Mouse (Mus musculus): ENCODE results near the gene Tcap. TPM values are rescaled to one million over a fixed set of nuclear protein-coding genes. Genes with fewer than 3 reads are reported as not detected.

The Tcap gene
- polyA plus RNA-seq, 1 experiment, result 6.5 TPM

- H3K27ac ChIP-seq (ENCODE audit: control insufficient read depth, insufficient read depth, low read depth, low read length, poor library complexity), result no peak overlapping the region
- no peak overlapping the region for H3K4me3 ChIP-seq (replicated peaks; ENCODE audit: control insufficient read depth, low read depth, low read length)
- H3K4me1 ChIP-seq (ENCODE audit: control insufficient read depth, insufficient read depth, low read length), result no peaks in the 10 kb centered on the region
- TF ChIP-seq CTCF (IDR thresholded peaks at IDR 0.05; ENCODE audit: control insufficient read depth, insufficient read depth, low read length) (no peak), POLR2A (IDR thresholded peaks at IDR 0.05; ENCODE audit: borderline replicate concordance, control insufficient read depth, low read depth, low read length) (no peak)
- 48% methylated on average over 9 of the region's 9 CpGs for WGBS
Measured at GRCm38 (mm10) chr11:98349308-98349707, 34.3 kb upstream of the Tcap start.

GRCm38 (mm10) chr11:98352272-98352990 is 31.2 kb upstream of the Tcap start:
- no peak overlapping the region for H3K4me3 ChIP-seq (replicated peaks; ENCODE audit: control insufficient read depth, low read depth, low read length)
- H3K27ac ChIP-seq (ENCODE audit: control insufficient read depth, insufficient read depth, low read depth, low read length, poor library complexity), result no peak overlapping the region; the same call in 1 of the 2 replicates
- WGBS, result 78% methylated on average over 18 of the region's 18 CpGs
- H3K4me1 ChIP-seq (ENCODE audit: control insufficient read depth, insufficient read depth, low read length), result peaks cover 3% of the 10 kb centered on the region; the same call in 1 of the 2 replicates
- no peak for TF ChIP-seq POLR2A (IDR thresholded peaks at IDR 0.05; ENCODE audit: borderline replicate concordance, control insufficient read depth, low read depth, low read length)
- no peak for TF ChIP-seq CTCF (IDR thresholded peaks at IDR 0.05; ENCODE audit: control insufficient read depth, insufficient read depth, low read length)

GRCm38 (mm10) chr11:98353651-98354211 is 29.9 kb upstream of the Tcap start:
- Histone ChIP-seq H3K4me1 (ENCODE audit: control insufficient read depth, insufficient read depth, low read length) (peaks cover 4% of the 10 kb centered on the region; the same call in 1 of the 2 replicates), H3K4me3 (replicated peaks; ENCODE audit: control insufficient read depth, low read depth, low read length) (no peak overlapping the region), H3K27ac (ENCODE audit: control insufficient read depth, insufficient read depth, low read depth, low read length, poor library complexity) (no peak overlapping the region)
- TF ChIP-seq CTCF (IDR thresholded peaks at IDR 0.05; ENCODE audit: control insufficient read depth, insufficient read depth, low read length), result no peak
- no peak for TF ChIP-seq POLR2A (IDR thresholded peaks at IDR 0.05; ENCODE audit: borderline replicate concordance, control insufficient read depth, low read depth, low read length)
- WGBS, result 59% methylated on average over 8 of the region's 8 CpGs

GRCm38 (mm10) chr11:98354445-98354844 is 29.2 kb upstream of the Tcap start:
- peaks cover 5% of the 10 kb centered on the region; the same call in 1 of the 2 replicates for H3K4me1 ChIP-seq (ENCODE audit: control insufficient read depth, insufficient read depth, low read length)
- WGBS, result 85% methylated on average over 14 of the region's 14 CpGs

GRCm38 (mm10) chr11:98355732-98356299 is 27.8 kb upstream of the Tcap start:
- peaks cover 9% of the 10 kb centered on the region; the same call in 1 of the 2 replicates for H3K4me1 ChIP-seq (ENCODE audit: control insufficient read depth, insufficient read depth, low read length)
- no peak overlapping the region for H3K4me3 ChIP-seq (replicated peaks; ENCODE audit: control insufficient read depth, low read depth, low read length)
- no peak overlapping the region for H3K27ac ChIP-seq (ENCODE audit: control insufficient read depth, insufficient read depth, low read depth, low read length, poor library complexity)
- WGBS, result 6% methylated on average over 6 of the region's 6 CpGs
- TF ChIP-seq CTCF (IDR thresholded peaks at IDR 0.05; ENCODE audit: control insufficient read depth, insufficient read depth, low read length) (peak; percentile 59), POLR2A (IDR thresholded peaks at IDR 0.05; ENCODE audit: borderline replicate concordance, control insufficient read depth, low read depth, low read length) (no peak)

More at GRCm38 (mm10) chr11:98354445-98354844, 29.2 kb upstream of the Tcap start:
- no peak for TF ChIP-seq CTCF (IDR thresholded peaks at IDR 0.05; ENCODE audit: control insufficient read depth, insufficient read depth, low read length)
- no peak for TF ChIP-seq POLR2A (IDR thresholded peaks at IDR 0.05; ENCODE audit: borderline replicate concordance, control insufficient read depth, low read depth, low read length)
- Histone ChIP-seq H3K4me3 (replicated peaks; ENCODE audit: control insufficient read depth, low read depth, low read length) (no peak overlapping the region), H3K27ac (ENCODE audit: control insufficient read depth, insufficient read depth, low read depth, low read length, poor library complexity) (no peak overlapping the region)

- no peak overlapping the region for H3K4me3 ChIP-seq (replicated peaks; ENCODE audit: control insufficient read depth, low read depth, low read length)
- no peak overlapping the region for H3K27ac ChIP-seq (ENCODE audit: control insufficient read depth, insufficient read depth, low read depth, low read length, poor library complexity)
- 56% methylated on average over 7 of the region's 7 CpGs for WGBS
- TF ChIP-seq POLR2A (IDR thresholded peaks at IDR 0.05; ENCODE audit: borderline replicate concordance, control insufficient read depth, low read depth, low read length) (no peak), CTCF (IDR thresholded peaks at IDR 0.05; ENCODE audit: control insufficient read depth, insufficient read depth, low read length) (no peak)
- peaks cover 12% of the 10 kb centered on the region for H3K4me1 ChIP-seq (ENCODE audit: control insufficient read depth, insufficient read depth, low read length)
Measured at GRCm38 (mm10) chr11:98356625-98357394, 26.8 kb upstream of the Tcap start.

- peaks cover 12% of the 10 kb centered on the region for H3K4me1 ChIP-seq (ENCODE audit: control insufficient read depth, insufficient read depth, low read length)
- 16% methylated on average over 13 of the region's 13 CpGs for WGBS
- H3K4me3 ChIP-seq (replicated peaks; ENCODE audit: control insufficient read depth, low read depth, low read length), result peak overlapping the region; percentile 72
- H3K27ac ChIP-seq (ENCODE audit: control insufficient read depth, insufficient read depth, low read depth, low read length, poor library complexity), result peak overlapping the region; percentile 25
- TF ChIP-seq POLR2A (IDR thresholded peaks at IDR 0.05; ENCODE audit: borderline replicate concordance, control insufficient read depth, low read depth, low read length) (no peak), CTCF (IDR thresholded peaks at IDR 0.05; ENCODE audit: control insufficient read depth, insufficient read depth, low read length) (no peak)
Measured at GRCm38 (mm10) chr11:98357396-98358160, 26.0 kb upstream of the Tcap start.

Measured in bone marrow, adult 2 months (tissue).